Mouse (Mus musculus): Measurements from ENCODE around the gene Als2cr12.
"Not testable (repeated sequence)": the region's sequence is repeated elsewhere in the genome, so short reads cannot be mapped to it uniquely, and the experiment has no call there.

Als2cr12 gene

DNA sequence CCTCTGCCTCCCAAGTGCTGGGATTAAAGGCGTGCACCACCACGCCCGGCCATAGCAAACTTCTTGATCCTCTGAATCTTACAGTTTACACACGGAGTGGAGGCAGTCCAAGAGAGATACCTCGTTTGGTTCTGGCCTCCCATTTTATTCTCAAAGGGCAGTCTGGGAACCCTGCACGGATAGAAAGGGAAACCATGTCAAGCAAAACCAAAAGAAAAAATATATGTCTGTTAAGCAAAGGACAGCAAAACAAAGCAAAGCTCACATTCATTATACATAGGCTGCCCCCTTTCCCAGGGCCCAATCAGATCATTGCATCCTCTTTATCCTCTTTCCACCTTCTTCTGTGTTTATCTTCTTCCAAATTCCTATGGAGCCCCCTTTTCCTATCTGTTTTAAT lies 82.0 kb downstream of the Als2cr12 start:
- peak; percentile 19 for DNase-seq (ENCODE audit: low spot score)

DNA sequence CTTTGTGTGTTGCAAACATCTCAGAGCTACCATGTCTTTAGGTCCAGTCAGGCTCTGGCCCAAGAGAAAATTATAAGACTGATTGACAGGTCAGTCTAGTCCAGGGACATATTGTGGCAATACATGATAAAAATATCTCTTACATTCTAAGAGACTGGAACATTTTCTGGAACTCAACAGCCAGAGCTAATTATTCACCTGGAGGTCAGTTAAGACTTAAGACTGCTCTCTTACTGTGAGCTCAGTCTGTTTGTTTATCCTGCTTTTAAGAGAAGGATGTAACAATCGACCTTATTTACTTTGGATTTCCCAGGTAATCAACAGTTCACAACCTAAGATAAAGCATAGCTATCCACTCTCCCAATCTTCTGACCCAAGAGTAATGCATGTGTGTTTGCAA lies 85.2 kb downstream of the Als2cr12 start:
- no peak for DNase-seq (ENCODE audit: low spot score)

DNA sequence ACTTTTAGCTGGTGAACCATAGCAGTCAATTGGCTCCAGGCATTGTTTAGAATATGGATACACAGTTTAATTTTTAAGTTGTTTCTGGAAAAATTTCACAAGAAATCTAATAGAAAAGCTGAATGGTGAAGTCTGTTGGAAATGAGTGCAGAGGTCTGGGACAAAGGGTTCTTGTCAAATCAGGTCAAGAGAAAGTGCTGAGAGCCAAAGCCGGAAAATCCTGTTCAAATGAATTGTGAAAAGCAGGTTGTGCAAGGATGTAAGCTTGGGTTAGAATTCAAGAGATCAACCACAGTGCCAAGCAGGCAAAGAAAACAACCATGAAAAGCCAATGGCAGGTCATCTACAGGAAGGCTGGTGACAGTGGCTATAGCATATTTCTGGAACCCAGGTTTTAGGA lies 85.6 kb downstream of the Als2cr12 start:
- no peak for DNase-seq (ENCODE audit: low spot score)

DNA sequence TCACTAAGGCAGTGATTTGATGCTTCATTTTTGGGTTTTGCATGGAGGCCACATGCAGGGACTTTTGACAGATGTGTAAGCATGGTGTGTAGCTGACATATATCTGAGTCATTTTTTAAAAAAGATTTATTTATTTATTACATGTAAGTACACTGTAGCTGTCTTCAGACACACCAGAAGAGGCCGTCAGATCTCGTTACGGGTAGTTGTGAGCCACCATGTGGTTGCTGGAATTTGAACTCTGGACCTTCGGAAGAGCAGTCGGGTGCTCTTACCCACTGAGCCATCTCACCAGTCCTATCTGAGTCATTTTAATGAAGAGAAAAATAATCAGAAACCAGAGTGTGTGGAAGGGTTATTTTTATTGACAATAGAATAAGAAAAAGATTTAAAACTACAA lies 86.2 kb downstream of the Als2cr12 start:
- DNase-seq (ENCODE audit: low spot score), result not testable (repeated sequence)

DNA sequence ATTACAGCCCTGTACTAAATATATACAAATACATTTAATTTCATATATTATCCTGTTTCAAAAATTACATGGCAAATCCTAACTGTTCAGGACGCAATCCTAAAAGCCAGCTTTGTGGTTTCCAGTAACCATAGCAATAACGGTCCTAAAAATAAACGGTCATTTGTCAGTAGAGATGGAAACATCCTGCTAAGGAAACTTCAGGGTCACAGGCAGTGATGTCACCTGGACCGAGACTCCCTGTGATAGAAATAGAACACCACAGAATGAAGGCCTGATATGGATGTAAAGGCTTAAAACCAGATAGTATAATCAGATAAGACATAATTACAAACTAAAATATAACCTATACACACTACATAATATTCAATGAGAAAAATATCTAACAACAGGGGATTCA lies 92.1 kb downstream of the Als2cr12 start:
- DNase-seq (ENCODE audit: low spot score), result no peak

DNA sequence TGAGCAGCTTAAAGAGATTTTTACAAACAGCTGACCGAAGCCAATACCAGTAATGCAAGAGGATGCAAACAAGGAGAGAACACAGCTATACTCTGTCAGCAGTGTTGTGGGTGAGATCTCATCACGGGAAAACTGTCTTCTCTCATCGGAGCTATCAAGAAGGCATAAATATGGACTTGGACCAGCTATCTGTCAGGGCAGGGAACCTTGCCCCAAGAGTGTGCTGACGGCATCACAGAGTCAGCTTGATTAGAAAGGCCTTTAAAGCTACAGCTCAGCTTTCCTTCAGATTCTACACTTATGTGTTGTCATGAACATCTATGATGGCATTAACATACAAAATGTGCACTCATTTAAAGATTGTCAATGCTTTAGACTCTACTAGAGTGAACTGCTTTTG lies 93.1 kb downstream of the Als2cr12 start:
- no peak for DNase-seq (ENCODE audit: low spot score)

Measured in urinary bladder, postnatal 25 days (tissue).